Mouse (Mus musculus) megakaryocyte-erythroid progenitor cell, adult 5-6 weeks (primary cell): ENCODE measurements at regions not wholly inside any gene's neighbourhood (a gene's known extent, or its start where the extent isn't known, plus 50 kb on each side); places are given as distances from the start of the nearest gene placed in this dataset.

ENCODE experiments used
- ATAC-seq: replicated peaks from 2 replicates; pipeline ENCODE4 v1.8.0; 2016; ENCODE audit warnings: mild to moderate bottlenecking, inconsistent platforms; ENCODE audit not compliant: severe bottlenecking, poor library complexity, low FRiP score, low TSS enrichment

DNA sequence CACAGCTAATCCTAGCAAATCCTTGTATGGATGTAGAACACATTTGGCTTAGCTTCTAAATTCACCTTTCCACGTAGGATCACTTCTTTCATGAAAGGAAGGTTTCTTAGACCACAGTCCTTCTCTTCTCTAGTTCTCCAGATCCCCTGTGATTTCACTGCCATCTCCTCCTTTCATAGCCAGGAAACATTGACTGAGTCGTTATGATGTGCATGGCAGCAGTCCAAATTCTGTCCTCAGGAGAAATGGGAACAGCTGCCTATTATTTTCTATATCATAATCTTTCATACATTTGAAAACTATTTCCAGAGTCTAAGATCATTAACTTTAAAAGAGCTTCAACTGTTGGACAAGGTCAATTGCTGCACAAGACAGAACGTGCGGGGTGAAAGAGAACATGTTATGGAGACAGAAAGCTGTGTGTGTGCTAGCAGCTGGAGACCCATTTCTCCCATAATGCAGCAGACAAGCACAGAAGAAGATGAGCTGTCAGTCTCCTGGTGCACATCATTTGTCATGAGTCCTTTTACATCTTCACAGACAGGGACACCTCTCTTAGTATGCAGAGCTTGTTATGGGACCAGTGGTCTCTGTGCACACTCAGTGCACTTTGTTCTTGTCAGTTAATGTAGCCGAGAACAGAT is 631.6 kb upstream of the Sema6d start:
- no peak for ATAC-seq

DNA sequence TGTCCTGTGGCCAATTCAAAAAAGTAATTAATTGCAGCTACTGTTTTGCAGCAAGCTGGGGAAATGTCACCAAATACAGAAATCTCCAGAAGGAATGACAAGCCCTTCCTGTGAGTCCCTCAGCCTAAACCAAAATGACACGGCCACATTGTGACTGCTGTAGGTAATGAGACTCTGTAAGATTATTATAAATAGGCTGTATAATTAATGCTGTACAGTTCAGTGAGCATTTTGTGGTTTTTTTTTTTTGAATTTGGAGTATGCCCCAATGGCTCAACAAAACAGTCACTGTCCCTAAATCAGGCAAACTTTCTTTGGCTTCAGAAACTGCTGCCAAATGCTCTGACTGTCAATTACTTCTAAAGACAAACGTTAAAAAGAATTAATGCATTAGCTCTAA is 615.9 kb upstream of the Sema6d start:
- ATAC-seq = no peak

DNA sequence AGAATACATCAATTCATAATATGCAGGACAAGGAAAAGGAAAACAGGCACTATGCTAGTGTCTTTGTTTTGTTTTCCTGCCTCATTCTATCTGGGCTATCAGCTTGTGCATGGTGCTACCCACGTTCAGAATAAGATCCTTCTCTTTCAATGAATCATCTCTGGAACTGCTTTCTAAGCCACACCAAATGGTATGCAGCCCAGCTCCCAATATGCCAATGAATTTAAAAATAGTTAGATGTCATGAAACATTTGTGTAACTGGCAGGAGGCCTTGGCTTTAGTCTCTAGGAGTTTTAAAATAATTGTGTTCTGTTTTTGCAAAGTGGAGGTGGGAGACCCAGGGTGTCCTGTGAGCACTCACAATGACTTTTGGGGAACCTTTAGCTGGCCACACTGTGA is 603.1 kb upstream of the Sema6d start:
- ATAC-seq = no peak

DNA sequence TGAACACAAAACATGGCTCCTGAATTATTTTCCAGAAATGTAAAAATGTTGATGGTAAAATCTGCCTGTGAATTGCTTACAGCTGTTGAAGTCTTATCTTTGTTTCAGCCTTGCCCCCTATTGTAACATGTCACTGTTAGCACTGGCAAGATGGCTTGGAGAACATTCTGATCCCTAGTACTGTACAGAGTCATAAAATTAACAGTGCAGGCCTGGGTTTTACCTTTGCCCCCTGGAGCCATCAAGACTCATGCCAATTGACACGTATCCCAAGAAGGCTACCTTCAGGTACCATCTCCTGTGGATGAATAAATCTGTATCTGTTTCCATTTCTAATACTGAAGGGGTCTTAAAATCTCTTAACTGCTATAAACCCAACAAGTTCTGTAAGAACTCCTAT is 583.6 kb upstream of the Sema6d start:
- ATAC-seq = no peak

DNA sequence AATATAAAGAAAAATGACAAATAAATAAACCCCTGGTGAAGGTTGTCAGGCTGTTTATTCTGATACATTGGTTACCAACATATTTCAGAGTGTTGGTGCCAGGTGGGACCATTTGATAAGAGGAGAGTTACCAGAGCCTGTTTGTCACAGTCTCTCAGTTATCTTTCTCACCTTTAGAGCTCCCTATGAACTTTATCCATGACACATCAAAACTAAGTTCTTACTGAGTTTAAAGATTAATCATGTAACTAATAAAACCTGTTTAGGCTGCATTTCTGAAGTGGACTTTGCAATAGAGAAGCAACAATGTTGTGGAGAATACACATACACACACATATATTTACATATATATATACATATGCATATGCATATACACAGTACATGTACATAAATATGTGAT is 582.7 kb upstream of the Sema6d start:
- ATAC-seq = no peak

DNA sequence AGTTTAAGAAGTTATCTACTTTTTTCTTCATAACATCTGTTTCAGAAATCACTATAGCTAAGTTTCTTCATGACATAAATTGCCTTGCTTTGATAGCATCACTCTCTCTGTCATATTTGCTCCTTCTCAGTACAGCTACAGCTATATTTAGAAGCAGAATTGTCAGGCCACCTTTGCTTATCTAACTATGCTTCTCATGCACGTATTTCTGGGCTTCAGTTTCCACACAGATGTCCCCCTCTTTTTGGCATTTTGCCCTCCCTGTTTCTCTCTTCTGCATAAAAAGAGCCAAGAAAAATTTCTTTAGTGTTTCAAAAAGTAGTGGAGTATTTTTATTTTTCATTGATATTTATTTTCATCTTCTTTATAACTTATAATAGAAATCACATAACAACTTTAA is 560.9 kb upstream of the Sema6d start:
- ATAC-seq = no peak

DNA sequence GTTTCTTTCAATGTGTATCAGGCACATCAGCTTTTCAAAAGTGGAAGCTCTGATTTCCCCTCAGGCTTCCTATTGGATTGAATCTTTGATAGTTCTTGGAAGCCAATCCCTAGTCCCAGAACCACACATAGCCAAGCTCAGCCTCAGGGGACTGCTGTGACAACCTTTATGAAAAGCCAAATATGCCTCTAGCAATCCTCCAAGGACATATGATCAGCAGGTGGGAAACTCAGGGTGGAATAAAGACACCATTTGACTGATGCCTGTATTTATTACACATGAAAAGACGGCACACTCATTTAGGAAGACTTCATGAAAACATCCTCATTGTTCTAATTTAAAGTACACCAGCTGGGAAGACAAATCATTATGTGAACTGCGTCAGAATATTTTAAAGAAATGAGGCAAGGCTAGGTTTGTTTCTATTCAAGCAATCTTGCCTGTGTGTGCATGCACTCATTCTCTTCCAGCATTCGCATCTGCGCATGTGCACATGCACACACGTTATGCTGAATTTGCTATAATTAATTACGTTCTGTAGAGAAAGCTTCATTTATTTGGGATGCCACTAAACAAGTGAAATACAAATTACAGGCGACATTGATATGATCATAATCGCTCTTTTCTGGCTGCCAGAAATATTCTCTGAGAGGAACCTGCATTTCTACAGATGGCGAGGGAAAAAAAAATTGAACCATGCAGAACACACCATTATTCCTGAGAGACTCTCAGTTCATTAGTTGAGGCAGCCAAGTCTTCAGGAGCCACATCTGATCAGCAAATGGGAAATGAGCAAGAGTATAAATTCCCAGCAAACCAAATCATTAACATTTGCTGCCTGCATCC is 556.6 kb upstream of the Sema6d start:
- no peak for ATAC-seq

DNA sequence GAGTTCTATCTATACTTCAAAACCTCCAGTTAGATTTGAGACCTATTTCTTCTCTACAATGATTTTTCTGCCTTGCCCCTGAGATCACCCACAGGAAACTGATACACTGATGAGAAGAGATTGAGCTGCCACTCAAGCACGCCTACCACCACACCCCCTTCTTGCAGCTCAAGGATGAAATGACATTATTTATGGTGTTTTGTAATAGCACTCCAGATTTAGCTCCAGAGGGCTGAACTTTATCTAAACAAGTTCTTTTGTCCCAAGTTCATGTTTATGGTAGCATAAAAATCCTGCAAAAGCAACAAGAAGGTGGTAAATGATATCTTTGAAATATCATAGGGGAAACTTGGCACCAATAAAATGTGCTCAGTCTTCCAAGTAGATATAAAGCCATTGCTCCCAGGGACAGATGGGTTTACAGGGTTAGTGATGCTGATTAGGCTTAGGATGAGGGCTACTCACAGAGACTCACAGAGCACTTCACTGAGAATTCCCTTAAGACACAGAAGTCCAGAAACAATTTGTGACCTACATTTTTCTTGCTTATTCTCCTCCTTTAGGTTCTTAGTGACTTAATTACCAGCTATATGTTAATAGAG is 538.4 kb upstream of the Sema6d start:
- no peak for ATAC-seq

DNA sequence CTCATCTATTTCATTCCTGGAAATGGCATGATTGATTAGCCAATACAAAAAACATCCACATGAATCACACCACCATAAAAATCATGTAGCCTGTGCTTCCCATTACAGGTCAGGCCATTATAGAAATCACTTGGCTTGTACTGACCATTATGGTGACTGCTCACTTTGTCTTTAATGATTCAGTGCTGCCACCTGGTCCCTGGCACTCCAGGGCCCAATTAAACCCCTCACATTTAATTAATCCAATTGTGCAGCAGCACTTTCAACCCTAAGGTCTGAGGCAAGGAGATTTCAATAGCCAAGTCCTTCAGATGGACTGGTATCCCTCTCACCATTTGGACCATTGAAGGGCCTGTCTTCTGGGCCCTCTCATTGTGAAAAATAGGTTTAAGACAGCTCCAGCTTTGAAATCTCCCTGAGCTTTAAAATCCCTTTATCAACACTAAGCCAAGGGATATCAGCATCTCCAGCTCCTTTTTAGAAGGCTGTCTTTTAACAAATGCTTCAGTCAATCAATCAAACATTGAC is 531.6 kb upstream of the Sema6d start:
- no peak for ATAC-seq
